Mouse (Mus musculus) retina, adult 2 months (tissue): Measurements from ENCODE around the gene Stard8.
"Not testable (repeated sequence)": the region's sequence is repeated elsewhere in the genome, so short reads cannot be mapped to it uniquely, and the experiment has no call there.

Experiments
- DNase-seq: peaks from one replicate; pipeline ENCODE4 v3.0.0-alpha.2; 2012; ENCODE audit warnings: low read depth, low spot score

The Stard8 gene

GRCm38 (mm10) chrX:99003046-99003445, at the start of gene Stard8:
TSS of gene Stard8 (plus strand) at chrX:99003248.
- no peak for DNase-seq

DNA sequence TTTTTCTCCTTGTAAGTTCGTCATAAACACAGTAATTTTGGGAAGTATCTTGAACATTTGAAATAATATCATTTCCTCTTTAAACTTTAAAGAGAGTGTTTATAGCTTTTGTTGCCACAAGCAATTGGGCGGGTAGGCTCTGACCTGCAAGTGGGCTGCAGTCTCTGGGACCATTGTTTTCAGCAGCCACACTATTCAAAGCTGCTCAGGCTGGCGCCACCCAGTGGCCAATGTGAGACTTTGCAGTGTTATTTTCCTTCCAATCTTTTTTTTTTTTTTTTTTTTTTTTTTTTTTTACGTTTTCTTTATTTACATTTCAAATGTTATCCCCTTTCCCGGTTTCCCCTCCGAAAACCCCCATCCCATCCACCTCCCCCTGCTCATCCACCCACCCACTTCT, 49.1 kb upstream of the Stard8 start:
- no peak for DNase-seq

GRCm38 (mm10) chrX:98958287-98958686, 44.8 kb upstream of the Stard8 start:
- no peak for DNase-seq

DNA sequence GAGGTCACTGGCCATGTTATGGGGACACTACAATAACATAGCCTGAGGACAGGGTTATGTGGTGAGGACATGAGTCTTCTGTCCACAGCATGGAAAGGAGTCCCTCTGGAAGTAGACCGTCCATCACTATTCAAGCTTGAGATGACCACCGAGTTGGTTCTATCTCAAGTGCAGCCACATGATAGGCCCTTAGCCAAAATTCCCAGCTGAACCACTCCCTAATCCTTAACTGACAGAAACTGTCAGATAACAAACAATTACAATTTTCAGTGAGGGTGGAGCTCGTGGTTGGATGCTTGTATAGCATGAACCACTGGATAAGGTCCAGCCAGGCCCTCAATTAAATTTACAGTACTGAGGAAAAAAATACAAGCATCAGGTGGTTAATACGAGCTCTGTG, 44.0 kb upstream of the Stard8 start:
- DNase-seq: no peak

- no peak for DNase-seq
These were observed 39.3 kb upstream of the Stard8 start for GRCm38 (mm10) chrX:98963742-98964141.

DNA sequence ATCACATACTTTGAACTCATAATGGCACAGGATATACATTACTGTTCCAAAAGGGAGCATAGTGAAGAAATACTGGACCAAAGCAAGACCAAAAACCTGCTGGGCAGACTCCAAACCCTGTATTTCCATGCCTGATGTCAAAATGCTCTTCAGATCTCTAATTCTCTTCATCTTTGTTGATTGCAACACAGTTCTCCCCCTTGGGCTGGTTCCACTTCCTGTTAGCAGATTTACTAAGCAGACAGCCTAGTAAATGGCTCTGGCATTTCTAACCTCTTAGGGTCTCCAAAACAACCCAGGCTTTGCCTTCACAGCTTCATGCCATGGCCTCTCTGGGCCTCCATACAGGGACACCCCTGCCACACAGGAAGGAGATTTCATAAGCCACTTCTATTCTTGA, 38.5 kb upstream of the Stard8 start:
- DNase-seq: no peak

DNA sequence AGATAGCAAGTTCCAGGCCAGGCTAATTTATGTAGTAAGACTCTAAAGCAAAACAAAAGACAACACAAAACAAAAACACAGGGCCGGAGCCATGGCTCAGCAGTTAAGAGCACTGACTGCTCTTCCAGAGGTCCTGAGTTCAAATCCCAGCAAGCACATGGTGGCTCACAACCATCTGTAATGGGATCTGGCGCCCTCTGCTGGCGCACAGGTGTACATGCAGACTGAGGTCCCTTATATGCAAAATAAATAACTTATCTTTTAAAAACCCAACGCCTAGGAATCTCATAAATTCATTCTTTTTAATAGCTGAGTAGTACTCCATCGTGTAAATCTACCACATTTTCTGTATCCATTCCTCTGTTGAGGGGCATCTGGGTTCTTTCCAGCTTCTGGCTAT, 16.4 kb upstream of the Stard8 start:
- not testable (repeated sequence) for DNase-seq

- no peak for DNase-seq
These were observed 13.5 kb upstream of the Stard8 start for GRCm38 (mm10) chrX:98989574-98989973.

- no peak for DNase-seq
These were observed 983 bp upstream of the Stard8 start for GRCm38 (mm10) chrX:99002065-99002464.

DNA sequence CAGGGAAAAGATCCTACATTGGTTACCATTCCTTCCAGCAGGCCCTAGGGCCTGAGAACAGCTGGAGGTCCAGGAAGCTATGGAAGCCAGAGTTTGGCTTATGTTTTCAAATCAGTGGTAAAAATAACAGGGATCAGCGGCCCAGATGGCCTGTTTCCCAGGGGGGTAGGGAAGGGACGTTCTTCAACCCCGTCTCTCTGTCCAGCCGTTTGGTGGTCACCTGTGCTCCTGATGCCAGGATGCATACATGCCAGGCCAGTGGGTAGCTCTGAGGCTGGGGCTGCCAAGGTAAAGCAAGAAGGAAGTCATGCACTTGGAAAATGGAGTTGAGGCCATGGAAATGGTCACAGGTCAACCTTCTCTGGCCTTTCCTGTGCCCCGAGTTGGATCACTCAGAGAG, 7.5 kb downstream of the Stard8 start:
- no peak for DNase-seq

DNA sequence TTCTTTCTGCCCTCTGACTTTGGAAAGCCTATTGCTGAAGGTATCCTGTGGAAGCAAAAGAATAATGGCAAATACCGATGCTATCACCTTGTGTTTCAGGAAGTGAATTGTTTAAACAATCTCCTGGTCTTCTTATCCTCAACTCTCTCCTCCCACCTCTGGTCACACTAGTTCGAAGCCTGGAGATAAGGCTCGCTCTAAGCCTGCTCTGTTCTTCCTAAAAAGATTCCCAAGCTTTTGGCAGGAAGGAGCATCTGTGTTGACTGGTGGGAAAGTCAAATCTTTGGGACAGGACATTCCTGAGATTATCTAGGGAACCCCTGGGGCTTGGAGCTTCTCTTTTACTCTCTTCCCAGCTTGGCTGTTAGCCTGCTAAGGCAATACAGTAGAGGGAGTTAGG, 8.2 kb downstream of the Stard8 start:
- no peak for DNase-seq

DNA sequence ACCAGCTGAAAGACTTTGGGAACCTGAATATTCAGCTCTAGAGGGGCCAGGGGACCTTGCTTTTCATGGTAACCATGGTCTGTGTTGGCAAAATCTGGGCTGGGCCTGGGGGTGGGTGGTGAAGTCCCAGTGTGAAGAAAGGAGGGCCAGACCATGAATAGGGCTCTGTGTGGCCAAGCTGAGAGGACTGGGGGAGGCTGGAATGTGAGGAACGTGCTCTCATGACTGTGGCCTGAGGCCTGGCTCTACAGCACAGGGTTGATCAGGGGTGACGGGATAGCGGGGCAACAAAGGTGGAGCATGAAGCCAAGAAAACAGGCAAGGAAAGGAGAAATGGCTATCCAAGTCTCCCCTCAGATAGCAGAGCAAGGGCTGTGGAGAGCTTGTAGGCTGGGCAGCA, 9.4 kb downstream of the Stard8 start:
- no peak for DNase-seq

DNA sequence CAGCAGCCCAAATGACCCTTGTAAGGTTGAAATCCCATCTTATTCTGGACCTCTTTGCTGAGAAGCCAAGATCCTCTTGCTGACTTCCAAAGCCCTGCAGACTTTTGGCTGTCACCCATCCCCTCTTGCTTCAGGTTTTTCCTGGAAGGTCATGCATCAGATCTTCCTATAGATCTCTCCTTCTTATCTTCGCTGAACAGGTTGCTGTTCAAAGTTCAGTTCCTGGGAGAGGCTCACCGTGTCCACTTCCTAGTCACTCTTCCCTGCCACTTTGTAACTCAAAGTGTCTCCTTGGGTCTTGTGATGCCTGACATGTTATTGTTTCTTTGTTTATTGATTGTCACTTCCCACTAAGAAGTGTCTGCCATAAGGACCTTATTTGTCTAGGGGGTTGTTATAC, 12.7 kb downstream of the Stard8 start:
- DNase-seq: no peak

GRCm38 (mm10) chrX:99016987-99017386, 13.9 kb downstream of the Stard8 start:
- DNase-seq: no peak

DNA sequence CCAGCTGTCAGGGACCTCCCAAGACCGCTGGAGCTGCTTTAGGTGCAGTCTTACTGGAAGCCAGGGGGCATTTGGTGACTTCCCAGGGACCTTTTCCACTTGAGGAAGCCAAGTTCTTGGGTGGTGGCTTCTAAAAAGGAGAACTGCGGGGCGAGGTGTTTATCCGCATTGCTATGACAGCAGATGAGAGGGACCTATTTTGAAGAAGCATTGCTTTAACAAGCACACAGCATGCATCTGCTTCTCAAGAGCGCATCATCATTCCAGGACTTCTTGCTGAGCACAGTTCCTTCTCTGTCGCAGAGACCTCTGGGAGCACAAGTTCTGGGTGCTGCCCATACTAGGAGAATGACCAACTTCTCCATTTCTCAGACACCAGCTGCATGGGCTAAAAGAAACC, 14.8 kb downstream of the Stard8 start:
- DNase-seq: no peak

DNA sequence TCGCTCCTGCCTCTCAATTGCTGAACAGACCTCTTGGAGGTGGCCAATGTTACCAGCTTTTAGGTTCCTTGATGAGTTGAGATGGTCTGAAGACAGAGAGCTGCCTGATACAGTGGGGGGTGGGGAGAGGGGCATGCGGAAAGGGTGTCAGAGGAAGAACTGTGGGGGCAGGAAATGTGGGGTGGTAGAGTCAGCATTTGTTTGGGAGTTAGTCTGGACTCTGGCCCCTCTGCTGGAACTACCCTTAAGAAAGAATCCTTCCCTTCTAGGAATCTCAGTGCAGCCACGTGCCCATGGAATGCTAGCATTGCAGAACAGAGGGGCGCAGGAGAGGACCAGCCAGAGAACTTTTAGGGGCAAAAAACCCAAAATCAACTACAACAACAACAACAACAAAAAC, 16.3 kb downstream of the Stard8 start:
- no peak for DNase-seq

DNA sequence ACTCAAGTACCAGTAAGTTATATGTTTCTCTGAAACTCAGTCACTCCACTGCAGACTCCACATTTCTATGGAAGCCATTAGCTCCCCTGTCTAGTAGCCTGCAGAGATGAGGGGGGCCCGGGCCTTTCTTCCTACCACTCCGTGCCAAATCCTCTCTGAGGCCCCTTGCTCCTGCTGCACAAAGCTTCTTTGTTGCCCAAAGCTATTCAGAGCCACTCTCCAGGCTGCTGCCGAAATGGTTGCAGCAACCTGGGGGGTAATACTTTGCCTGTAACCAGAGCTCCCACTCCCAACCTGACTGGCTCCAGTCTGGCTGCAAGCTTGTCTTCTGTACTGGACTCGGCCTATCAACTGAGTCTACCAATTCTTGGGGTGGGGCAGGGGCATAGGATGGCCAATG, 17.2 kb downstream of the Stard8 start:
- DNase-seq: no peak

DNA sequence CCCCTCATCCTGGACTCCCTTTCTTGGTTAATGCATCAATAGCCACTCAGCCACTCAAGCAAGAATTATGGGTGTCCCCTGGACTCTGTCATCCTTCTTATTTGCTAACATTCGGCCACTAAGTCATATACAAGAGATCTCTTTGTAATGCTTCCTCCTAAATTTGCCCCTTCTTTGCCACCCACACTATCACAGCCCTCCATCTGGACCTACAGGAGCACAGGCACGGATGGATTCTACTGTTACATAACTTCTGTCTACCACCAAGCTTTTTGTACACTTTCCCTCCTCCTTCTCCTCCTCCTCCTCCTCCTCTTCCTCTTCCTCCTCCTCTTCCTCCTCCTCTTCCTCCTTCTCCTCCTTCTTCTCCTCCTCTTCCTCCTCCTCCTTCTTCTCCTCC, 18.5 kb downstream of the Stard8 start:
- no peak for DNase-seq

DNA sequence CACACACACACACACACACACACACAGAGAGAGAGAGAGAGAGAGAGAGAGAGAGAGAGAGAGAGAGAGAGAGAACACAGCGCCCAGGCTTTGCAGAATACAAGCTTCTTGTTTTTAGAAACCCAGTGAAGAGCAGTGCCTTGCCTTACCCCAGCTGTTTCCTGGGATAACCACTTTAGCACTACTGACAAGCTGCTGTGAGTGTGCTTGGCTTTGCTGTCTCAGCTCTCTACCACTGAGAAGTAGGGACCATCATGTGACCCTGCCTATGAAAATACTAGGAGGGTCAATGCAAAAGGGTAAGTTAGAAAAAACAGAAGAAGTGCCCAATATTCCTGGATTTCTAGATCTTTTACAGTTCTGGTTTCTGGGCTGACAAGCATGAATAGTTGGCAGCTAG, 20.9 kb downstream of the Stard8 start:
- DNase-seq: no peak

DNA sequence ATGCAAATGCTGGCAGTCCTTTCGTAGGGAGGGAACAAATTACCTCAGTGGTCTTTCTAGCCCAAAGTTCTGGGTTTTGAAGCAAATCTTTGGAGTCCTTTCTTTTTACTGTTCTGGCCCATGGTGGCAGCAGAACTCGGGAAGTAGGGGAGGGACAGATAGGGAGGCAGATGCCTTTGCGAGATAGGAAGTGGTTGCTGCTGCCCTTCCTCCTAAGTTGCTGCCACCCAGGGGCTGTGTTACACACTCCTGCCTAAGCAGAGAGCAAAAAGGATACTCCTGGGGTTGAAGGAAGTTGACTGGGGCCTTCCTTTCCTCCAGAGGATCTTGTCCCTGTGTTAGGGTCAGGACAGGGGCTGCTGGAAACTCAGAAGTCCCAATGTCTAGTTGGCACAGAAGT, 32.4 kb downstream of the Stard8 start:
- no peak for DNase-seq

GRCm38 (mm10) chrX:99042451-99042951, 39.5 kb downstream of the Stard8 start:
- peak; percentile 13 for DNase-seq

- DNase-seq: no peak
These were observed 40.2 kb downstream of the Stard8 start for GRCm38 (mm10) chrX:99043275-99043674.

DNA sequence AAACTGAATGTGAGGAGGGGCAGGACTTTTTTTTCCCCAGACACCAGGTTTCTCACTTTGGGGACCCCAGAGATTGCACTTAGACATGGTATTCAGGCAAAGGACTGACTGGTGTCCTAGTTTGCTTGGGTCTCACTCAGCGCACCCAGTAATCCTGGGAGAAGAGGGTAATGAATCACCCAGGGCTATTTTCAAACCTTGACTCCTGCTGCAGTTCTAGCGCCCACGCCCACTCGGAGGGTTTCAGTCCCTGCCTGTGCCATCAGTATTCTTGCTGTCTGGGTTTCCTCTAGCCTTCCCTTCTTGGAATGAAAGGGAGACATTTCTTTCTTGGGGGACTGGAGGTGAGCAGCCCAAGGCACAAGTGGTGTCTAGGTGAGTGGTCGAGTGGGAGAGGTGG, 40.7 kb downstream of the Stard8 start:
- DNase-seq: no peak

DNA sequence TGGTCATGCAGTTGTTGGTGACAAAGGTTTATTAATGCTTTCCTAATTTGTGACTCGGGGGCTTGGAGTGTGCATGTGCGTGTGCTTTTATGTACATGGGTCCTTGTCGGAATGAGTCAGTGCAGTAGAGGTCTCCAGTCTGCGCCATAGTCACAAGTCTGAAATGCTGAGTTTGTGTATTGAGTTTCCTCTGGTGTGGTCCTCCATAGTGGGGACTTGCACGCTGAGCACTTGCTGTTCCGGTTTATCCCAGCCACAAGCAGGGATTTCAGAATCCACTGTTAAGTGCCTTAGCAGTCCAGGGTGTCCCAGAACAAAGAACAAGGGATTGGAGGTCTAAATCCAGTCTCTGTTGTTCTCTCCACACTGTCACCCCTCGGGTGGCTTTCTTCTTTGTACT, 42.3 kb downstream of the Stard8 start:
- no peak for DNase-seq
